Mouse (Mus musculus) bone marrow macrophage, adult 2 months (primary cell): Measurements from ENCODE around the gene Tm9sf4.
A peak's percentile ranks its signal among the peaks of the same experiment; 100 is the strongest.

Experiments used
- CTCF ChIP-seq: IDR thresholded peaks from 2 replicates; pipeline ENCODE4 v1.5.1; 2012; ENCODE audit warnings: low read depth, mild to moderate bottlenecking, low read length, moderate library complexity
- POLR2A ChIP-seq: IDR thresholded peaks from 2 replicates; pipeline ENCODE4 v1.6.1; 2012; ENCODE audit warnings: mild to moderate bottlenecking, low read depth, low read length, borderline replicate concordance

DNA sequence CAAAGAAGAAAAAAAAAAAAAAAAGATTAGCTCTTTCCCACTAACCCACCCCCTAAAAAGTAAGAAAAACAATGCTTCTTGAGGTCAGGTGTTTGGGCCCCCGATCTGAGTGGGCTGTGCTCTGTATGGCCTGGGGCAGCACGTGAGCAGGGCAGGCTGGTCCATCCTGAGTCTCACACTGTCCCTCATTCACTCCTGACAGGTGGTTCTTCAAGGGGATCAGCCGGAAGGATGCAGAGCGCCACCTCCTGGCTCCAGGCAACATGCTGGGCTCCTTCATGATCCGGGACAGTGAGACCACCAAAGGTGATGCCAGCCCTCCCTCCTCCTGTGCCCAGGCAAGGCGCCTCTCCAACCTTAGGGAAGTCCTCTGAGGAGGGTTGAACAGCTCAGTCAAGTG, 30.1 kb upstream of the Tm9sf4 start:
- TF ChIP-seq POLR2A (no peak), CTCF (peak; percentile 69)
